In genomic region chr2:180657394-180658013, GRCm38 (mm10) we compare ENCODE assay signal across 8 mouse cellular contexts. TPM values are rescaled to one million over a fixed set of nuclear protein-coding genes. Genes with fewer than 3 reads are reported as not detected.
DNase-seq lines count a peak whose midpoint lies in the region; ATAC-seq lines count a peak whose summit lies in the region.

No protein-coding gene starts in this region.

- no peaks in the 10 kb centered on the region for H3K27me3 ChIP-seq in embryonic facial prominence, embryonic 14.5 days (replicated peaks; ENCODE audit: control insufficient read depth, insufficient read depth, low read length)
- peaks cover 3% of the 10 kb centered on the region; the same call in 1 of the 2 replicates for H3K27me3 ChIP-seq in liver, embryonic 15.5 days
- H3K27me3 ChIP-seq in neural tube, embryonic 14.5 days (ENCODE audit: control insufficient read depth, insufficient read depth, low read length): no peaks in the 10 kb centered on the region

- H3K4me2 ChIP-seq in embryonic facial prominence, embryonic 14.5 days (ENCODE audit: low read depth, low read length): no peak overlapping the region
- H3K4me2 ChIP-seq in liver, embryonic 15.5 days: no peak overlapping the region
- H3K4me2 ChIP-seq in neural tube, embryonic 14.5 days (ENCODE audit: low read depth, low read length): no peak overlapping the region

- no peak overlapping the region for H3K9ac ChIP-seq in embryonic facial prominence, embryonic 14.5 days (ENCODE audit: low read depth, low read length)
- no peak overlapping the region for H3K9ac ChIP-seq in liver, embryonic 15.5 days
- no peak overlapping the region for H3K9ac ChIP-seq in neural tube, embryonic 14.5 days (replicated peaks; ENCODE audit: low read depth, low read length)

- H3K4me1 ChIP-seq in embryonic facial prominence, embryonic 14.5 days (ENCODE audit: control insufficient read depth, insufficient read depth, low read length): 0 out of 2 replicates have a peak, but pooled peaks cover 4% of the 10 kb centered on the region
- no peaks in the 10 kb centered on the region for H3K4me1 ChIP-seq in liver, embryonic 15.5 days (replicated peaks)
- H3K4me1 ChIP-seq in neural tube, embryonic 14.5 days (ENCODE audit: control insufficient read depth, insufficient read depth, low read length): 0 out of 2 replicates have a peak, but pooled peaks cover 3% of the 10 kb centered on the region

- 76% methylated on average over 4 of the region's 4 CpGs for WGBS in embryonic facial prominence, embryonic 14.5 days
- 71% methylated on average over 4 of the region's 4 CpGs for WGBS in liver, embryonic 15.5 days (ENCODE audit: insufficient replicate concordance)
- WGBS in neural tube, embryonic 14.5 days: 75% methylated on average over 4 of the region's 4 CpGs

- peak; percentile 81 for ATAC-seq in embryonic facial prominence, embryonic 14.5 days (ENCODE audit: low read depth)
- ATAC-seq in liver, embryonic 15.5 days (ENCODE audit: insufficient read depth): peak; percentile 41; the same call in 1 of the 2 replicates
- peak; percentile 77; the same call in 1 of the 2 replicates for ATAC-seq in neural tube, embryonic 14.5 days (ENCODE audit: low read depth)

- H3K27ac ChIP-seq in embryonic facial prominence, embryonic 14.5 days (replicated peaks; ENCODE audit: low read depth, low read length): no peak overlapping the region
- no peak overlapping the region for H3K27ac ChIP-seq in liver, embryonic 15.5 days (replicated peaks)
- no peak overlapping the region for H3K27ac ChIP-seq in neural tube, embryonic 14.5 days (ENCODE audit: low read depth, low read length)

- H3K4me3 ChIP-seq in embryonic facial prominence, embryonic 14.5 days (ENCODE audit: low read depth, low read length): no peak overlapping the region
- no peak overlapping the region for H3K4me3 ChIP-seq in liver, embryonic 15.5 days (replicated peaks)
- no peak overlapping the region for H3K4me3 ChIP-seq in neural tube, embryonic 14.5 days (ENCODE audit: low read depth, low read length)

- peak; percentile 50 to 70 for DNase-seq in CD8-positive naive resting alpha-beta T cell, adult 2 months (ENCODE audit: low read depth in 2 of 2, low spot score in 2 of 2)
- DNase-seq in adrenal gland, postnatal 14 days: peak; percentile 84
- peak; percentile 80 for DNase-seq in embryonic facial prominence, embryonic 14.5 days (ENCODE audit: low spot score)
- peak; percentile 59 to 66 for DNase-seq in heart, adult 9 months (ENCODE audit: low spot score in 2 of 2)
- DNase-seq in kidney, postnatal 36 days: peak; percentile 79 to 87
- peak; percentile 38 for DNase-seq in testis, postnatal 14 days (ENCODE audit: low spot score)

- no peaks in the 10 kb centered on the region for H3K9me3 ChIP-seq in embryonic facial prominence, embryonic 14.5 days (ENCODE audit: control insufficient read depth, low read length)
- no peaks in the 10 kb centered on the region for H3K9me3 ChIP-seq in liver, embryonic 15.5 days (replicated peaks)
- no peaks in the 10 kb centered on the region for H3K9me3 ChIP-seq in neural tube, embryonic 14.5 days (ENCODE audit: control insufficient read depth, low read length)

- H3K36me3 ChIP-seq in embryonic facial prominence, embryonic 14.5 days (ENCODE audit: control insufficient read depth, insufficient read depth, low read length): peaks cover 22% of the 10 kb centered on the region
- peaks cover 21% of the 10 kb centered on the region for H3K36me3 ChIP-seq in liver, embryonic 15.5 days (replicated peaks)
- H3K36me3 ChIP-seq in neural tube, embryonic 14.5 days (ENCODE audit: control insufficient read depth, insufficient read depth, low read length): peaks cover 15% of the 10 kb centered on the region

RNA-seq across cellular contexts. Expression of gene Tcfl5, which starts 15.0 kb away (rescaled TPM):
- 0.15 TPM in 1 of 2 replicates, not detected in the other for total RNA-seq in adrenal gland, postnatal 14 days (2021)
- polyA plus RNA-seq in embryonic facial prominence, embryonic 14.5 days (2014; fragmentation: Nextera tagmentation; extraction: Ambion mirVana): 0.34 and 0.88 TPM in 2 replicates
- 0.05 TPM in 1 of 2 replicates, not detected in the other for polyA plus RNA-seq in liver, embryonic 15.5 days (2015; fragmentation: Nextera tagmentation; extraction: Ambion mirVana)
- polyA plus RNA-seq in neural tube, embryonic 14.5 days (2014; fragmentation: Nextera tagmentation; extraction: Ambion mirVana): 0.53 and 0.75 TPM in 2 replicates

RNA-seq across cellular contexts. Expression of gene Dido1, which starts 52.3 kb away (rescaled TPM):
- 49.3 and 54.1 TPM in 2 replicates for total RNA-seq in adrenal gland, postnatal 14 days (2021)
- polyA plus RNA-seq in embryonic facial prominence, embryonic 14.5 days (2014; fragmentation: Nextera tagmentation; extraction: Ambion mirVana): 26.0 and 27.8 TPM in 2 replicates
- polyA plus RNA-seq in liver, embryonic 15.5 days (2015; fragmentation: Nextera tagmentation; extraction: Ambion mirVana): 11.7 and 13.1 TPM in 2 replicates
- polyA plus RNA-seq in neural tube, embryonic 14.5 days (2014; fragmentation: Nextera tagmentation; extraction: Ambion mirVana): 29.0 and 34.8 TPM in 2 replicates

RNA-seq across cellular contexts. Expression of gene Gid8, which starts 52.4 kb away (rescaled TPM):
- 62.9 and 65.5 TPM in 2 replicates for total RNA-seq in adrenal gland, postnatal 14 days (2021)
- polyA plus RNA-seq in embryonic facial prominence, embryonic 14.5 days (2014; fragmentation: Nextera tagmentation; extraction: Ambion mirVana): 56.8 and 59.4 TPM in 2 replicates
- 117 TPM in 2 replicates for polyA plus RNA-seq in liver, embryonic 15.5 days (2015; fragmentation: Nextera tagmentation; extraction: Ambion mirVana)
- 53.3 and 56.5 TPM in 2 replicates for polyA plus RNA-seq in neural tube, embryonic 14.5 days (2014; fragmentation: Nextera tagmentation; extraction: Ambion mirVana)

RNA-seq across cellular contexts. Expression of gene Col9a3, which starts 59.9 kb away (rescaled TPM):
- total RNA-seq in adrenal gland, postnatal 14 days (2021): 0.44 and 1.1 TPM in 2 replicates
- polyA plus RNA-seq in embryonic facial prominence, embryonic 14.5 days (2014; fragmentation: Nextera tagmentation; extraction: Ambion mirVana): 164 and 277 TPM in 2 replicates
- 1.4 and 3.5 TPM in 2 replicates for polyA plus RNA-seq in liver, embryonic 15.5 days (2015; fragmentation: Nextera tagmentation; extraction: Ambion mirVana)
- polyA plus RNA-seq in neural tube, embryonic 14.5 days (2014; fragmentation: Nextera tagmentation; extraction: Ambion mirVana): 53.2 and 55.7 TPM in 2 replicates
